Mouse (Mus musculus): ENCODE data around the gene Cradd. TPM values are rescaled to one million over a fixed set of nuclear protein-coding genes. Genes with fewer than 3 reads are reported as not detected.
A peak's percentile ranks its signal among the peaks of the same experiment; 100 is the strongest.

The Cradd gene
- polyA plus RNA-seq, 1 experiment: 16.7 TPM

- no peak overlapping the region for H3K27ac ChIP-seq (ENCODE audit: insufficient read depth, low read depth, low read length)
- no peaks in the 10 kb centered on the region for H3K4me1 ChIP-seq (ENCODE audit: control insufficient read depth, insufficient read depth, insufficient read length, low read length)
- H3K4me3 ChIP-seq (ENCODE audit: low read depth, low read length): no peak overlapping the region
- H3K27me3 ChIP-seq (ENCODE audit: control insufficient read depth, insufficient read depth, low read length): no peaks in the 10 kb centered on the region
- WGBS: 52% methylated on average over 2 of the region's 2 CpGs
- TF ChIP-seq POLR2A (IDR thresholded peaks at IDR 0.05; ENCODE audit: low read depth, low read length) (no peak), CTCF (IDR thresholded peaks at IDR 0.05; ENCODE audit: extremely low read depth, insufficient read length, insufficient replicate concordance, low read depth, low read length) (no peak)
- H3K36me3 ChIP-seq (ENCODE audit: control insufficient read depth, insufficient read depth, low read length): peaks cover 3% of the 10 kb centered on the region; the same call in 1 of the 2 replicates
Measured at GRCm38 (mm10) chr10:95245680-95245982, 78.3 kb downstream of the Cradd start.

GRCm38 (mm10) chr10:95244961-95245679 is 78.8 kb downstream of the Cradd start:
- TF ChIP-seq CTCF (IDR thresholded peaks at IDR 0.05; ENCODE audit: extremely low read depth, insufficient read length, insufficient replicate concordance, low read depth, low read length) (no peak), POLR2A (IDR thresholded peaks at IDR 0.05; ENCODE audit: low read depth, low read length) (no peak)
- H3K36me3 ChIP-seq (ENCODE audit: control insufficient read depth, insufficient read depth, low read length): peaks cover 3% of the 10 kb centered on the region; the same call in 1 of the 2 replicates
- H3K4me3 ChIP-seq (ENCODE audit: low read depth, low read length): no peak overlapping the region
- H3K4me1 ChIP-seq (ENCODE audit: control insufficient read depth, insufficient read depth, insufficient read length, low read length): no peaks in the 10 kb centered on the region
- H3K27me3 ChIP-seq (ENCODE audit: control insufficient read depth, insufficient read depth, low read length): no peaks in the 10 kb centered on the region
- 75% methylated on average over 21 of the region's 23 CpGs for WGBS
- H3K27ac ChIP-seq (ENCODE audit: insufficient read depth, low read depth, low read length): no peak overlapping the region

GRCm38 (mm10) chr10:95239196-95240069 is 84.5 kb downstream of the Cradd start:
- 87% methylated on average over 13 of the region's 13 CpGs for WGBS
- Histone ChIP-seq H3K4me1 (ENCODE audit: control insufficient read depth, insufficient read depth, insufficient read length, low read length) (no peaks in the 10 kb centered on the region; the same call in 1 of the 2 replicates), H3K27me3 (ENCODE audit: control insufficient read depth, insufficient read depth, low read length) (no peaks in the 10 kb centered on the region), H3K27ac (ENCODE audit: insufficient read depth, low read depth, low read length) (no peak overlapping the region), H3K4me3 (ENCODE audit: low read depth, low read length) (no peak overlapping the region), H3K36me3 (ENCODE audit: control insufficient read depth, insufficient read depth, low read length) (peaks cover 3% of the 10 kb centered on the region; the same call in 1 of the 2 replicates)
- TF ChIP-seq POLR2A (IDR thresholded peaks at IDR 0.05; ENCODE audit: low read depth, low read length) (no peak), CTCF (IDR thresholded peaks at IDR 0.05; ENCODE audit: extremely low read depth, insufficient read length, insufficient replicate concordance, low read depth, low read length) (no peak)

- no peaks in the 10 kb centered on the region for H3K27me3 ChIP-seq (ENCODE audit: control insufficient read depth, insufficient read depth, low read length)
- H3K36me3 ChIP-seq (ENCODE audit: control insufficient read depth, insufficient read depth, low read length): peaks cover 3% of the 10 kb centered on the region; the same call in 1 of the 2 replicates
- TF ChIP-seq POLR2A (IDR thresholded peaks at IDR 0.05; ENCODE audit: low read depth, low read length) (no peak), CTCF (IDR thresholded peaks at IDR 0.05; ENCODE audit: extremely low read depth, insufficient read length, insufficient replicate concordance, low read depth, low read length) (no peak)
- 58% methylated on average over 2 of the region's 2 CpGs for WGBS
- H3K27ac ChIP-seq (ENCODE audit: insufficient read depth, low read depth, low read length): no peak overlapping the region
- no peaks in the 10 kb centered on the region; the same call in 1 of the 2 replicates for H3K4me1 ChIP-seq (ENCODE audit: control insufficient read depth, insufficient read depth, insufficient read length, low read length)
- no peak overlapping the region for H3K4me3 ChIP-seq (ENCODE audit: low read depth, low read length)
Measured at GRCm38 (mm10) chr10:95238667-95239066, 85.3 kb downstream of the Cradd start.

GRCm38 (mm10) chr10:95236226-95236625 is 87.7 kb downstream of the Cradd start:
- H3K27ac ChIP-seq (ENCODE audit: insufficient read depth, low read depth, low read length): no peak overlapping the region
- H3K4me1 ChIP-seq (ENCODE audit: control insufficient read depth, insufficient read depth, insufficient read length, low read length): peaks cover 5% of the 10 kb centered on the region
- 68% methylated on average over 8 of the region's 8 CpGs for WGBS
- TF ChIP-seq CTCF (IDR thresholded peaks at IDR 0.05; ENCODE audit: extremely low read depth, insufficient read length, insufficient replicate concordance, low read depth, low read length): no peak
- no peak for TF ChIP-seq POLR2A (IDR thresholded peaks at IDR 0.05; ENCODE audit: low read depth, low read length)
- no peak overlapping the region for H3K4me3 ChIP-seq (ENCODE audit: low read depth, low read length)
- H3K27me3 ChIP-seq (ENCODE audit: control insufficient read depth, insufficient read depth, low read length): no peaks in the 10 kb centered on the region
- no peaks in the 10 kb centered on the region for H3K36me3 ChIP-seq (ENCODE audit: control insufficient read depth, insufficient read depth, low read length)

- WGBS: 85% methylated on average over 3 of the region's 3 CpGs
- Histone ChIP-seq H3K36me3 (ENCODE audit: control insufficient read depth, insufficient read depth, low read length) (no peaks in the 10 kb centered on the region), H3K27me3 (ENCODE audit: control insufficient read depth, insufficient read depth, low read length) (no peaks in the 10 kb centered on the region), H3K4me3 (ENCODE audit: low read depth, low read length) (no peak overlapping the region), H3K27ac (ENCODE audit: insufficient read depth, low read depth, low read length) (no peak overlapping the region), H3K4me1 (ENCODE audit: control insufficient read depth, insufficient read depth, insufficient read length, low read length) (peaks cover 5% of the 10 kb centered on the region)
- no peak for TF ChIP-seq POLR2A (IDR thresholded peaks at IDR 0.05; ENCODE audit: low read depth, low read length)
- no peak for TF ChIP-seq CTCF (IDR thresholded peaks at IDR 0.05; ENCODE audit: extremely low read depth, insufficient read length, insufficient replicate concordance, low read depth, low read length)
Measured at GRCm38 (mm10) chr10:95234661-95235060, 89.3 kb downstream of the Cradd start.

- H3K4me1 ChIP-seq (ENCODE audit: control insufficient read depth, insufficient read depth, insufficient read length, low read length): peaks cover 5% of the 10 kb centered on the region; the same call in 1 of the 2 replicates
- H3K27me3 ChIP-seq (ENCODE audit: control insufficient read depth, insufficient read depth, low read length): no peaks in the 10 kb centered on the region
- WGBS: 76% methylated on average over 10 of the region's 10 CpGs
- H3K27ac ChIP-seq (ENCODE audit: insufficient read depth, low read depth, low read length): peak overlapping the region; percentile 5; the same call in 1 of the 2 replicates
- TF ChIP-seq CTCF (IDR thresholded peaks at IDR 0.05; ENCODE audit: extremely low read depth, insufficient read length, insufficient replicate concordance, low read depth, low read length): no peak
- TF ChIP-seq POLR2A (IDR thresholded peaks at IDR 0.05; ENCODE audit: low read depth, low read length): no peak
- H3K36me3 ChIP-seq (ENCODE audit: control insufficient read depth, insufficient read depth, low read length): no peaks in the 10 kb centered on the region
- no peak overlapping the region for H3K4me3 ChIP-seq (ENCODE audit: low read depth, low read length)
Measured at GRCm38 (mm10) chr10:95233044-95233443, 90.9 kb downstream of the Cradd start.

All from small intestine, adult 2 months (tissue).